Mouse (Mus musculus) ovary, postnatal 10 days (tissue): ENCODE results near the gene Pus7l.

Experiments used
- DNase-seq: peaks from one replicate; pipeline ENCODE4 v3.0.0; 2022; ENCODE audit warnings: low spot score

The Pus7l gene

DNA sequence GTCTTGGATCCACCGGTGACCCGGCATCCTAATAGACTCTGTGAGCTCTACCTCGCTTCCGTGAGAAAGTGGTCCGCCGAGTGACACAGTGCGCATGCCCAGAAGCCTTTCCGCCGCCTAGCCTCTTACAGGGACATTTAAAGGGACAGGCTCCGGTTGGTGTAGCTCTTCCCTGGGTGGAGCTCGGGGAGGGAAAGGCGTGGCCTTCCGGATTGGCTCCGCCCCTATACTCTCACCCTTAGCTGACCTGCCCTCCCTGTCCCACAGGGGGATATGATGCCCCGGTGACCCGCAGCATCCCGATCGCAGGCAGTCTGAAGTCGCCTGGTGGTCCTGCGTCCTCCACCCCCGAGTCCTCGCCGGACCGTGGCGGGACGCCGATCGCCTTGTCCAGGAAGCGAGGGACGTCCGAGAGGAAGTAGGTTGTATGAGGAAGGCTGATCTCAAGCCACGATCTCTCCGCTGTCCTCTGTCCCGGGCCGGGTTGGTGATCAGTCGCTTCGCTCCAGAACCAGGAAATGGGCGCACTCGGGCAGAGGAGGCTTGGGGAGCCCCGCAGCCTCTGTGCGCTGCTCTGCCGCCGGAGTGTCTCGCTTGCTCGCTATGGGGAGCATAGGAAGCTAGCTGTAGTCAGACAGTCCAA, at the start of gene Pus7l, which contains the start of gene Irak4:
Gene Pus7l (minus strand): TSS at position 139 of the 643 bp plus-strand sequence.
Gene Irak4 (plus strand): TSS at position 235 of the 643 bp plus-strand sequence.
- DNase-seq, result peak; percentile 76

DNA sequence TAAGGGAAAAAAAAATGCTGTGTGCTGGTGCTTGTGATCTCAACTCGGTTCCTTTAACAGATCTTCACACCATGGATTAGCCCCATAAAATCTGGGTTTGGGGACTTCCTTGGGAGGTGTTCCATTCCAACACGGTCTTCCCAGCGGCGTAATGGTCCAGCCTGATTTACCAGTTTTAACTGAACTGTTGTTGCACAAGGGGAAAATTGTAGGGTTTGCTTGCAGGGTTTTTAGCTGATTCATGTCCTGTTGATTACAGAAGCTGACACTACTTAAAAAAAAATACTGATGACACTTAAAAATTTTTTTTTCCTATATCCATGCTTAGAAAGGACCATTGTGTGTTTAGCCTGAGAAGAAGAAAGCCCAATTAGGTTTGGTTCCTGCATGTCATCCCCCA, 48.0 kb upstream of the Pus7l start:
- DNase-seq, result no peak

DNA sequence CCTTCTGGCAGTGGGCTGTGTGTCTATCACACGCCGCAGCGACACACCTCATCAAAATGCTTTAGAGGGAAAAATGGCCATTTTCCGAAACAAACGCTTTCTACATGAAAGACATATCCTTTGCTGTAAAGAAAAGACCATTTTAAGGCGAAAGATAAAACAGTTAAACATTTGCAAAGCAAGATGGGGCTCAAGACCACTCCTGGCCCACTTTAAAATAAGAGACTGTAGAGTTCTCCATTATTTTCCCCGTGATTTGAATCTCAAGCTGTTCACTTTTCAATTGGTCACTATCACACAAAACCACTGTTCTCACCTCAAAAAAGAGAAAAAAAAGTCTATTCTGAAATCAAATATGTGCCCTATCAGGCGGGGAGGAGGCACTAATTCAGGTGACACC, 46.7 kb upstream of the Pus7l start:
- DNase-seq, result no peak

DNA sequence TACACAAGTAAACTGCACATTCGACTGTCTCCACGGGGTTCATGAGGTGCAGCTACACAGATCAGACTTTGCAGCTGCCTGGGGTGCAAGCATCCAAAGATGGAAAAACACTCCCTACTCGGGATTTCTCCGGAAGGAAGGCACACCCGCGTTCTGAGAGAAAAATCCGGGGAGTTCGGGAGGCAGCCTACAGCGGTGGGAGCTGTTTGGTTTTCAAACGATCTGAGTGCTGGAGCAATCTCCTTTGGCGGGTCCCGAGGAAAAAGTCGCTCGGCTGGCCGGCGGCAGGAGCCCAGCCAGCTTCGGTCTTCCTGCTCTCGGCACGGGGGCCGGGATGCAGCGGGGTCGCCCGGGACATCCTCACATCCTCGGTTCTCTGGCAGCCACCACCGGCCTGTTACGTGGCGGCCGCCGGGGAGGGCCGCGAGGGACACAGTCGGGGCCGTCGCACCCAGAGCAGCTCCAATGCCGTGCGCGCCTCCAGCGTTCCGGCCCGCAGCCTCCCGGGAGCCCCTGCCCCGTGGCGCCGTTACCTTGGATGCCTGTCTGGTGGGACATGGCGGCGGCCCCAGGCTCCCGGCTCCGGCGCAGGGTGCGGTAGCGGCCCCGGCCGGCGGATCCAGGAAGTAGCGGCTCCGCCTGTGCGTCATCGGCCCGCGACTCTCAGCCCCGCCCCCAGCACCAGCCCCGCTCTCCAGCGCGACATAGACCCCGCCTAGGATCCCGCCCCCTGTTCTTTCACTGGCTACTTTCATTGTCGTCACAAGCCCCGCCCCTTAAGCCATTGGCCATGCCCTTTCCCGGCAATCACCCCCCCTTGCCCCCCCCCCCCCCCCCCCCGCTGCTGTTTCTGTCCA, 46.1 kb upstream of the Pus7l start, which contains the start of gene Twf1:
Gene Twf1 (minus strand): TSS at position 671 of the 857 bp plus-strand sequence.
- peak; percentile 88 for DNase-seq

DNA sequence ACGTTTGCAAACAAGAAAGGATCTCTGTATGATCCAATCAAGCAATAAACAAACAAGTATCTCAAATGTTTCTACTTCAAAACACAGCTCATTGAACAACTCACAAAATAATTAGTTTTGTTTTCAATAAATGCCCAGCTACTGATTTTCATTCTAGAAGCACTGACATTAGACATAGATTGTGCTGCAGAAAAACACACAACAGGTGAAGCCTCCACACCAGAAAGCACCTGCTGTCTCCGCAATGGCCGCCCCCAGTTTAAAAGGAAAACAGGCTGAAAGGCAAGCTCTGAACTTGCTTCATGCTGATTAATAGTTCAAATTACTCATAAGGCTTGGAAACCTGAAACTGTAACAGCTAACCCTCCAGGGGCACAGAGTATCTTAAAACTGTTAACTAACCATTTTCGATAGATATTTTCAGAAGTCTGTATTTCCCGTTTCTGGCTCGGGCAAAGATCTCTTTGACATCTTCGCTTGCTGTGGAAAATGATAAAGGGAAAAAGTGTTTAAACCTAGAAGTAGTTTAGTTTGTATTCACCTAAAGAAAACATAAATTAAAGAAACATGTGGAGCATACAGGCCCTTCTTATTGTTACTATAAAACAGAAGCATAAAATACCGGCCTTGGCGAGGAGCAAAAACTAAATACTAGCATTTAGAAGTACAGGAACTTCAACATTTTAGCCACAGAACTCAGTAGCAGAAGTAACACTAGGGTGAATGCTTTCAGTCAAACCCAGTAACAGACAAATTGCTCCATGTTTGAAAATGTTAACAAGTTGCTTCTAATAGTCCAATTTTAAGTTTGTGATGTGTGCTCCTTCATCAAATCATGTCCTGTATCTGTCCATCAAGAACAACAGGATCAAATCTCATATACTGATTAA, 44.7 kb upstream of the Pus7l start:
- DNase-seq, result no peak

DNA sequence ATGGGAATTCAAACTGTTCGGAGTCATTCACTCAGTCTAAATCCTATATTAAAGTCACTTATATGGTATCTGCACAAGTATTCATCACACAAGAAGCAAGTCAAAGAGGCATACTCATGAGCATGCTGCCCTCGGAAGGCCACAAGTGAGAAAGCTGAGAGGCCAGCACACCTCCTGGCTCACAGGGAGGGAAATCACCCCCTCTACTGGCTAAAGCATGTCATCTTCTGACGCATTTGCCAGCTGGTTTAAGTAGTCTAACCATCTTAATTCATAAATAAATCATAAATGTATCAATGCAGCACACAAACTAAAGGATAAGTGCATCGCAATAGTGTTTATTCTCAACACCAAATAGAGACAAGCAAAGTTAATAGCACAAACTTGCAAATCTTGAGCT, 41.4 kb upstream of the Pus7l start:
- DNase-seq, result no peak

DNA sequence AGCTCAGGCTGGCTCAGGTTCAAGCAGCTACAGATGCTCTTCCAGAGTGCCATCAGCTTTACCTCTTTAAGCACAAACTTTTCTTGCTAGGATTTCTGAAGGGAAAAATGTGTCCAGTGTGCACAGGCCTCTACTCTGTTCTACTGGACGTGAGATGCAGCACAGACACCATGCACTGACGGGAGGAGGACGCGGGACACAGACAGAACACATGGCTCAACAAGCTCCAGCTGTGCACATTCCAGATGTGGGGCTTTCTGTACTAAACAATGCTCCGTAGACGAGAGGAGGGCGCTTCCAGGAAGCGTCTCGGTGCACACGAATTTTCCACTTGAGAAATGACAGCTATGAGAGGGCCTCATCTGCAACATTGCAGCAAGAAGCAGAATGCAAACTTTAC, 39.8 kb upstream of the Pus7l start:
- DNase-seq, result no peak

DNA sequence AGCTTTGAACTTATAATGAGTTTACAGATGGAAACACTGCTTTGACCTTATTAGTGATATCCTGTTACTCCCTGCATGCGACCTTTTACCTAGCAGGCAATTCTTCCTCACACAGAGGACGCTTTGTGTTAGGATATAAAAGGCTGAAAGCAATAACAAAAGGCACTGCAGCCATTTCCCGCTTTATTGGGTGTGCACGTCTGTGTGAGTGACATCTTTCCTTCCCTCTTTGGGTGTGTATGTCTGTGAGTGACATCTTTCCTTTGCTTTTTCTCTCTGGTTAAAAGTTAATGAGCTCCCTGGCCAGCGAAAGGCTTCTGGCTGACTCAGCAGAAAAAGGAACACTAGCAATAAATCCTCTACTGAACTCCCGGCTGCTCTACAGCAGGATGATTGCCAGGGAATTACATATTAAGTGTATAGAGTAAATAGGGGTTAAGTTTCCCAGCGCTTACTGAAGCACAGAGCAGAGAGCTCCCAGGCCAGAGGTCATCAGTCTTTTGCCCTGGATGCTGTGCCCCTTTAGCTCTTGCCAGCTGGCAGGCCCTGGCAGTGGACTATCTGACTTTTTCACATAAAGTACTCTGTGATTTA, 38.8 kb upstream of the Pus7l start:
- DNase-seq, result no peak

DNA sequence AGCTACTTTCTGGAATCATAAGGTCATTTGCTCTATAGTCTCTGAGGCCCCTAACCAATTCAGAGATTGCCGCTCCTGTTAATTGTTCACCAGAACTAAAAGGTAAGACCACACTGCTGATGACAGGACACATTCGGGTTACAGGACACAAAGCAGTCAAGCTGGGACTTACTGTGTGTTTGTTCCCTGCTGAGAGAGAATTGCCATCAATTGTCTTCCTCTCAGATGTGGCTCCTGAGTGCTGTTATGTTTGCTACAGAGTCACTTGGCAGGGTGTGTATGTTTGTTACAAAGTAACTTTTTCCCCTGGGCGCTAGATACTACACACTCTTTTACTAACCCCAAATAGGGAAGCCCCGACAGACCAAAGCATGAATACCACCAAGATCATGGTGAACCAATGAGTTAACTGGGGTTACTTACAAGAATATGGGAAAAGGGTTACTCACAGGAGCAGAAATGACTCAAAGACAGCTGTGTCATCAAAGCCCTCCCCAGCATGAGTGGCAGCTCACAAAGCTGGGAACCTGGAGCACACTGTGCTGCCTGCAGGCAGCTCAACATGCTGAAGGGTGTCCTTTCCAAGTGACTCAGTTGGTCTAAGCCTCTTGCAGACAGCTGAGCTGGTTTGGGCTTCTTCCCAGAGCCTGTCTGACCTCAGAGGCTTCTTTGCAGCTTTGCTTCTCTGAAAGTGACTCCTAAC, 31.4 kb upstream of the Pus7l start:
- DNase-seq, result no peak

DNA sequence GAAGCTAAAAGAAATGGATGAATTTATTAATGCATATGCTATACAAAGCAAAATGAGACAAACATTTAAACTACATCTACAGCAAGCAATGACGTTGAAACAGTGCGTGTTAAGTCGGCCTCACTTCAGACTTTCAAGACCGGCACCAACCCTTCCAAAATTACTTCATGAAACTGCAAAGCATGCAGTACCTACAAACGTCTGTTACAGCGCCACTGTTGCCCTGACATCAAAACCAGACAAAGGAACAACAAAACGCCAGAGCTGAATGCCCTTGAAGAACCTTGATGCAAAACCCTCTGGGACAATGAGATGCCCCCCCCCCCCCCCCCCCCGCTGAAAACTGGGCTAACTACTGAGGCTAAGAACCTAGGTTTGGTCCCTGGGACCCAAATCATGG, 29.4 kb upstream of the Pus7l start:
- no peak for DNase-seq

DNA sequence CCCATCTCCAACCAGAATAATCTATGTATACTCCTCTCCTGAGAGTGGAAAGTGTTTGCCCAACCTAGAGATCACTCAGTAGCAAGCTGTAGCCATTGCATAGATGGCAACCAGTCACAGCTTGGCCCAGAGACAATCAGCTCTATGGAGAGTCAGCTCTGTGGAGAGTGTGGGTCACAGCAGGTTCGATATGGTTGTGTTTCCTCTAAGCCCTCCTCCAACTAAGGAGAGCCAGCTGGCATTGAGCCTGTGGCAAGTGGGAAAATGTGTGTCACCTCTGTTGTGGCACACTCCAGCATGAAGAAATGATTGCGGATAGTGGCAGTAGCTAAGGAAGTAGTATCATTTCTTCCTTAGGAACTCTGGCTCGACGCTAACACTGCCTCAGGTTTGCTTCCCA, 28.2 kb upstream of the Pus7l start:
- DNase-seq, result no peak

DNA sequence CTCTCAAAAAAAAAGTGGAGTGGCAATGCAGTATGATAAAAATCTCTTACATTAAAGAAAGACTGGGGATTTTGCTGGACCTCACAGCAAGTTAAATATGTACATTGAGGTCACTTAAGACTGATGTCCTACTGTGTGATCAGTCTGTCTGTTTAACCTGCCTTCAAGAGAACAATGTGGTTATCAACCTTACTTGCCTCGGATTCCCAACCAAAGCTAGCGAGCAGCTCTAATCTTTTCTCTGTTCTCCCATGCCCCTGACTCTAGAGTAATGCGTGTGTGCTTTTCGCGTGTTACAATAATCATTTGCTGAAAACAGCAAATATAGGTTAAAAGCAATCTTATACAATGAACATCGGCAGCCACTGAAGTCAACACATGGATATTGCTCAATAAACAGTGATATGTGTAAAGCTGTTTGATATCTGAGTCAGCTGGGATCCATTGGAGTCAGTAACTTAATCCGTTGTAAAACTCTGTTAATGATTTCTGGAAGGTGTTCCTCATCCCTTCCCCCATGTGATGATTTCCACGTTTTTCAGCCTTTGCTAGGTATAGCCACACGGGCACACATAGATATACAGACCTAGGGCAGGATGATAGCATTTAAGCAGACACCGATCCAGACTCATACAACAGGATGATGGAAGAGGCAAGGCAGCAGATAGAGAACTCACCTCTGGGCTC, 25.3 kb upstream of the Pus7l start:
- DNase-seq, result no peak

DNA sequence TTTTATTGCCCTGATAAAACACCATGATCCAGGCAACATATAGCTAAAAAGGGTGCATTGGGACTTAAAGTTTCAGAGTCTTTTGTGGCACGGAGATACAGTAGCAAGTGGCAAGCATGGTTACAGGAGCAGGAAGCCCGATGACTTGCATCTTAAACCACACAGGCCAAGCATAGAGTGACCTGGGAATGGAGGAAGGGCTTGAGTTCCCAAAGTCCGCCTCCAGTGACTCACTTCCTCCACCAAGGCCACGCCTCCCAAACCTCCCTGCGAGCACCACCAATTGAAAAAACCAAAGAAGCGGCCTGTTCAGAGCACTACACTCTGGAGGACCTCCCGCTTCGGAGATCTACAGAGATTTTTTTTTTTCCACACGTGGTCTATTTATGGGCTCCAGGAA, 22.5 kb upstream of the Pus7l start:
- no peak for DNase-seq

DNA sequence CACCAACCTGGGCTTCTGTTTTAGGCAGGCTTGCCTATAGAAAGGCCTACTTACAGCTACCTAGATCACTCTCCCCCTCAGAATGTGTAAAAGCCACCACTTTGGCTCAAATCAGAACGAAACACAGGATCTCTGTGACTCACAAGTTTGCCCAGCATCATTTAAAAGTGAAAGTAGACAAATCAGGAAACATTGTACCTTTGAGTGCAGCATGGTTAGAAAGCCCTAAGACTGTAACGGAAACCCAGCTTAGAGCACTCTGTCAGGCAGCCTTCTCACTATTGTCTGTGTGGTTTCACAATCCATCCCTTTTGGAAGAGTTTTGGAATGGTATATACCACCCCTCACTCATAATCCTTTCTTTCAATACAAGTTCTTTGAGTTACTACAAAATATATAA, 21.6 kb upstream of the Pus7l start:
- no peak for DNase-seq

DNA sequence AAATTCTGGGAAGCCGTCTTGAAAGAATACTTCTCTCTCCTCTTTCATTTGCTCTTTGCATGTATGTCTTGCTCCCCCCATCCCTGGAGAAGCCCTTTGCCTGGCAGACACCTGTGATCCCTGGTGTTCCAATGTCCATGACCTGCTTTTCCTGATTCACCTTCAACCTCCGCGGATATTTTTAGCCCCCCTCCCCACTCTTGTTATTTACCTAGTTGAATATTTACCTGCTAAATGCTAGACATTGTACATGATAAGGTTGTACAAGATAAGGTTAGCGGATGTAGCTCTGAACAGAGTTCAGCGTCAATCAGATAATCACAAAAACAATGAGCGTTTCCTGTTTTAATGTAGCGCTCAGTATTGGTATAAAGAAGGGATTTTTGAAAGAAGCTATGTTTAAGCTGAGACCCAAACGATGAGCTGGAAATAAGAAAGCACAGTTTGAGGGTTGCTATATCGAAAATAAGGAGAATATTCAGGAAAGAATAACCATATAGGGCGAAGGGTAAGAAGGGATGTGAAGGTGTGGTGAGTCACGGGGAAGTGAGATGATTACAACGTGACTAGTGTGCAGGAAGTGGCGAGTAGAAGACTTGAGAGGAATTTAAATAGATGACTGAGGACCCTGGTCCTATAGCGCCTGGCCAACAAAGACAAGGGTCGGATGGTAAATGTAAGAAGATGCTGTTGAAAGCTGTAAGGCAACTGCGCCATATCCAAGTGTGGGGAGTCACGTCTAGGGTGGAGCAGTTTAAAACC, 15.7 kb upstream of the Pus7l start:
- DNase-seq, result no peak

DNA sequence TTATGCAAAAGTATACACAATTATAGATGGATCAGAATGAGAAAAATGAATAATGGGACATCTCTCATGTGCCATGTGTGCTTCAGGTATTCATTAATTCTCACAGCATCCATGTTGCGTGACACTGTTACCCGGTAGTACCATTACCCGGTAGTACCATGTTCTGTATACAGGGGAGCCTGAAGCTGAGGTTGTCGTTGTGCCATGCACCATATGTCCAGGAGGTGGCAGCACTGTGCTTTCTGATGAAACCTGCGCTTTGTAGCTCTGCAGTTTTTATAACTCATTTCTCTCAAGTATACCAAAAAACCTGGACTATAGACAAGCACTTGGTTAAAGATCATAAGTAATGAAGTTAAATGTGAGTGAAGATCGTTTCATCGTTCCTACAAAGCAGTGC, 14.1 kb upstream of the Pus7l start:
- peak; percentile 77 for DNase-seq

DNA sequence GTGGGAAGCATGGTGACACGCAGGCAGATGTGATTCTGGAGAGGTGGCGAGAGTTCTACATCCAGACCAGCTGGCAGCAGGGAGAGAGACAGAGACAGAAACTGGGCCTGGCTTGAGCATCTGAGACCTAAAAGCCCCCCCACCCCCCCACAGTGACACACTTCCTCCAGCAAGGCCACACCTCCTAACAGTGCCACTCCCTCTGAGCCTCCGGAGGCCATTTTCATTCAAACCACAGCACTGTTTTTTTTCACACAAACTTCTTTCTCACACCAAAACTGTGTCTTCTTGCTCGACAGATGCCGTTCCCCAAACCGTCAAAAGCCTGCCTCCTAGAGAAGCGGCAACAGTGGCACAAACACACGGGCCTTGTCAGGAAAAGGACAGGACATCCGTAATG, 10.2 kb upstream of the Pus7l start:
- DNase-seq, result no peak

DNA sequence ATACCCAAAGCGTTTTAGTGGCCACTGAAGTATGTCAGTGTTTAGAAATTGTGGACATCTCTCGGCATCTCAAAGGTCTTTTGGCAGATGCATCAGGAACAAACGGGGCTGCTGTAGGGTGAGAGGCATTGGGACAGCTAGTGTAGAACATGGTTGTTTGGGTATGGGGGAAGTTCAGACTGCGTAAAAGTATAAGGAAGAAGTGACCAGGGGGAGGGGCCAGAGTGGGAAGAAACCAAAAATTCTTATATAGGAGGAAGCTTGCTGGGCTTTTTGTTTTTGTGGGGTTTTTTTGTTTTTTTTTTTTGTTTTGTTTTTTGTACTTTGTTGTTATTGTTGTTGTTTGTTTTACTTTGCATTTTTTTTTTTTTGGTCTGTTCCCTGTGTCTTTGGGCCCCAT, 1.5 kb upstream of the Pus7l start:
- no peak for DNase-seq

DNA sequence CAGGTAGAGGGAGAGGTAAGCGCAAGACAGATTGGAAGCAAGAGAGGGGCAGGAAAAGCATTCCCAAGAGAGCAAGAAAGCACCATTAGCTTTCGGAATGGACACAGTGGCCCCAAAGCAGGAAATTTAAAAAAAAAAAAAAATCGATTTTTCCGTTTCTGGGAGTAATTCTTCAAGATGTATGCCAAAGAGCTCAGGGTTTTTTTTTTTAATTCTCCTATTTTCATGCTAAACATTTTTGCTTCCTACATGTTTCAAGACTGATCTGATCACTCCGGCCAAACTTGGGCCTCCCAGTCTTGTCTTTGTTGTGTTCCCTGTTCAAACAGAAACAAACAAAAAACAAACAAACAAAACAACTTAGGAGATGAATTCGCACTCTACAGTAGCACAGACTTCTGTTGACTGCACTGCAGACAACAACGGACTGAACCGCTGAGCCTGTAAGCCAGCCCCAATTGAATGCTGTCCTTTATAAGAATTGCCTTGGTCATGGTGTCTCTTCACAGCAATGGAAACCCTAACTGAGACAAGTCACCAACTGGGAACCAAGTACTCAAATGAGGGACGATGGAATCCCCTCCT, 797 bp upstream of the Pus7l start:
- DNase-seq, result no peak
